Mouse (Mus musculus): ENCODE results near the gene Ttc7.
A peak's percentile ranks its signal among the peaks of the same experiment; 100 is the strongest.

Ttc7 gene

GRCm38 (mm10) chr17:87314530-87314946 lies 31.9 kb downstream of the Ttc7 start:
- DNase-seq (ENCODE audit: low spot score): no peak

GRCm38 (mm10) chr17:87315021-87315531 lies 32.4 kb downstream of the Ttc7 start:
- DNase-seq (ENCODE audit: low spot score): peak; percentile 71

- DNase-seq (ENCODE audit: low spot score): no peak
These were observed 33.4 kb downstream of the Ttc7 start for GRCm38 (mm10) chr17:87315891-87316763.

GRCm38 (mm10) chr17:87317271-87317670 lies 34.6 kb downstream of the Ttc7 start:
- DNase-seq (ENCODE audit: low spot score): no peak

GRCm38 (mm10) chr17:87317947-87318346 lies 35.3 kb downstream of the Ttc7 start:
- no peak for DNase-seq (ENCODE audit: low spot score)

GRCm38 (mm10) chr17:87321673-87322072 lies 39.0 kb downstream of the Ttc7 start:
- DNase-seq (ENCODE audit: low spot score): no peak

GRCm38 (mm10) chr17:87323215-87323614 lies 40.5 kb downstream of the Ttc7 start:
- DNase-seq (ENCODE audit: low spot score): no peak

- DNase-seq (ENCODE audit: low spot score): no peak
These were observed 42.8 kb downstream of the Ttc7 start for GRCm38 (mm10) chr17:87325501-87325900.

GRCm38 (mm10) chr17:87326987-87327386 lies 44.3 kb downstream of the Ttc7 start:
- no peak for DNase-seq (ENCODE audit: low spot score)

- no peak for DNase-seq (ENCODE audit: low spot score)
These were observed 45.0 kb downstream of the Ttc7 start for GRCm38 (mm10) chr17:87327645-87328044.

- DNase-seq (ENCODE audit: low spot score): no peak
These were observed 45.6 kb downstream of the Ttc7 start for GRCm38 (mm10) chr17:87328177-87328768.

GRCm38 (mm10) chr17:87329144-87329700 lies 46.5 kb downstream of the Ttc7 start:
- DNase-seq (ENCODE audit: low spot score): no peak

GRCm38 (mm10) chr17:87330250-87330920 lies 47.7 kb downstream of the Ttc7 start:
- no peak for DNase-seq (ENCODE audit: low spot score)

- no peak for DNase-seq (ENCODE audit: low spot score)
These were observed 48.2 kb downstream of the Ttc7 start for GRCm38 (mm10) chr17:87330921-87331291.

- DNase-seq (ENCODE audit: low spot score): no peak
These were observed 48.9 kb downstream of the Ttc7 start for GRCm38 (mm10) chr17:87331336-87332141.

- no peak for DNase-seq (ENCODE audit: low spot score)
These were observed 49.6 kb downstream of the Ttc7 start for GRCm38 (mm10) chr17:87332142-87332815.

- DNase-seq (ENCODE audit: low spot score): no peak
These were observed 50.2 kb downstream of the Ttc7 start for GRCm38 (mm10) chr17:87332887-87333286.

- no peak for DNase-seq (ENCODE audit: low spot score)
These were observed 51.5 kb downstream of the Ttc7 start for GRCm38 (mm10) chr17:87334162-87334561.

- DNase-seq (ENCODE audit: low spot score): no peak
These were observed 52.5 kb downstream of the Ttc7 start for GRCm38 (mm10) chr17:87335152-87335551.

- DNase-seq (ENCODE audit: low spot score): no peak
These were observed 53.0 kb downstream of the Ttc7 start for GRCm38 (mm10) chr17:87335727-87336126.

GRCm38 (mm10) chr17:87336910-87337309 lies 54.2 kb downstream of the Ttc7 start:
- no peak for DNase-seq (ENCODE audit: low spot score)

Measured in spleen, adult 12 weeks (tissue).